Mouse (Mus musculus) B cell, adult 2 months (primary cell): ENCODE data around the gene Man1a2.
A peak's percentile ranks its signal among the peaks of the same experiment; 100 is the strongest.

ENCODE experiments used
- DNase-seq, 2 experiments: peaks; one replicate each; pipeline ENCODE4 v3.0.0; 2022

Man1a2 gene

GRCm38 (mm10) chr3:100561561-100562175 lies 123.6 kb downstream of the Man1a2 start:
- DNase-seq = no peak

DNA sequence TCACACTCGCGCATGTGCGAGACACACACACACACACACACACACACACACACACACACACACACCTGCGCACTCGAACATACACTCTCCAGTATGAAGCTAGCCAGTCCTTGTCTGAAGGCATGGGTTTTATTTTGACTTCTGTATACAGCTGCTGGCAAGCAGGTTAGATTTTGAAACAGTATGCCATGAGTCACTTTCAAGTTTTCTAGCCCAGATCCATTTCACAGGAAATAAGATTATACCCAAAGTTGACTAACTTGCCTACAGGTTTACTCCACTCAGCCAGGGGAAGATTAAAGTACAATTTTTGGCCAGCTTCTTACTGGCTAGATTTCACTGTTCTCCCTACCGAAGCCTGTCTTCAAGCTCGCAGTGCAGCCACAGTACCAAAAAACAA lies 125.9 kb downstream of the Man1a2 start:
- no peak for DNase-seq

- no peak for DNase-seq
Observed at GRCm38 (mm10) chr3:100558211-100558708, 127.0 kb downstream of the Man1a2 start.

DNA sequence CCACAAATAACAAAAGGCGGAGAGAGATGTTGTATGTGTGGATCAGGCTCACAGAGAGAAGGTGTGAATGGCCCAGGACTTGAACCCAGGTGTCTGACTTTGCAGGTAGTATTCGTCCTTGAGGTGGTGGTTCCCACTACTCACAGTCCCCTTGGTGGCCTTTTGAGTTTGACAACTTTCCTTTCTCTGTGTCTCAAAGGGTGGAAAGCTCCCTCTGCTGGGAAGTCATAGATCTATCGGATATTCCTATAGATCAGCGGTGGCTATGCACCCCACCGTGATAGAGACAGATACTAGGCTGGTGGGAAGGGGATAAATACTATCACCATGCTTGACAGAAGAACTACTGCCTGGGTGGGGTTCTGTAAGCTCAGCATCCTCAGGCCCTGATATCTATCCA lies 130.5 kb downstream of the Man1a2 start:
- no peak for DNase-seq

GRCm38 (mm10) chr3:100552171-100552570 lies 133.1 kb downstream of the Man1a2 start:
- no peak for DNase-seq

DNA sequence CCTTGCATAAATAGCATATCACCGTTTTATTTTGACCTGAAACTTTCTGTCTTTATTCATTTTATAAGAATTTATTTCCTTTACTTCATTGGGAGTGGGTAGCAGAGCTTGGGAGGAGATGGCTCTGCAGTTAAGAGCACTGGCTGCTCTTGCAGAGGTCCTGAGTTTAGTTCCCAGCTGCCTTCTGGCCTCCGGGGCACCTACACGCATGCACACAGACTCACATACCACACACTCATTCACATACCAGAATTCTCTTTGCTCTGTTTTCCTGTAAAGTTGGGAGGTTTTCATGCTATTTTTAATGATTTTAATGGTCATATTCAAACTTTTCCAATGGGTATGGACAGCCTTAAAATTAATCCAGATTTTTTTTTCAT lies 137.4 kb downstream of the Man1a2 start:
- no peak for DNase-seq

- no peak for DNase-seq
Observed at GRCm38 (mm10) chr3:100547162-100547912, 138.0 kb downstream of the Man1a2 start.

- no peak for DNase-seq
Observed at GRCm38 (mm10) chr3:100536686-100537085, 148.6 kb downstream of the Man1a2 start.

- no peak for DNase-seq
Observed at GRCm38 (mm10) chr3:100535902-100536301, 149.4 kb downstream of the Man1a2 start.

DNA sequence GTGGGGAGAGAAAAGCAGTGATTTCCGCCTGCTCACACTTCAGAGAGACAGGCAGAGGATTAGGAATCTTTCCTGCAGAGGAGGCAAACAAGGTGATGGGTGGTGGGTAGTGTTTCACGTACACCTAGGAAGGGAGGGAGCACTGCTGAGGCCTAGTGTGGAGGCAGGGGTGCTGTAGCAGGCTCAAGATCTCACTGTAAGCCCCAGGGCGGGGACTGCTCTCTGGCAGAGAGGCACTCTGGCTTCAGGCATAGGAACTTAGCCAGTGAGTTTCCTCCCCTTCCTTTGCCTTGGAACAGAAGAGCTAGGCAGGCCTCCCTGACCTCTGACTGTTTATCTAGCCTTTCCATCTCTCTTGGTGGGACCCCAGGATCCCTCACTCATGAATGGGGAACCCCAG lies 150.0 kb downstream of the Man1a2 start:
- DNase-seq = no peak

DNA sequence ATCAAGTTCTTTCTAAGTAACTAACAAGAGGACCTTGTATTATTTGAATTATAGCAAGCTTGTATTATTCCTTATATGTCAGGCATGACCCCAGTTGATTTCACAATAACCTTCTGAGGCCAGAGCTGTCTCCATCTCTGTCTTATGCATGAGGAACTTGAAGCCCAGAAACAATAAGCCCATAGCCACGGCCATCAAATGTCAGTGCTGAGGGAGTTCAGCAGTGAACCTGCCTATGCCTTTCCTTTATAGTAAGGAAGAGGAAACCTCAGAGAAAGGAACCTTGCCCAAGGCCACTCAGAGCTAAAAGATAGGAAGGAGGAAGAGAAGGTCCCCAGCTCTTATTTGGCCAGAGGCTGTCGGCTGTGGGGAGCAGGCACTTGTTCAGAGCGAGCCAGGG lies 150.9 kb downstream of the Man1a2 start:
- no peak for DNase-seq

DNA sequence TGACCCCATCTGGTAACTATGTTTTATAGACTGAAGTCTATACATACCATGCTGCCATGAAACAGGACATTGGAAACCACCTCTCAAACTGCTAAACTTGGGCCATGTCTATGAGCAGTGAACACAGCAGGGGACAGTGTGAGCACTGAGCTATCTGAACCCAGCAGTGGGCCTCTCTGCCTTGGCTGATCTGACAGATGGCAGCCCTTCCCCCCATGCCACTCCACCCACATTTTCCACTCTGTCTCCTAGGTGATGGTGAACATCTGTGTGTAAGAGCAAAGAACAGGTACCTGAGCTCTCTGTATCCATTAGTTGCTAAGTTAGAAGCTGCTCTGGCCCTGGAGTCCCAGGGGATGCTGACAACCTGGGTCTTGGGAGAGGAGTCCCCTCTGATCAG lies 151.9 kb downstream of the Man1a2 start:
- no peak for DNase-seq

GRCm38 (mm10) chr3:100530919-100531318 lies 154.4 kb downstream of the Man1a2 start:
- DNase-seq = no peak

DNA sequence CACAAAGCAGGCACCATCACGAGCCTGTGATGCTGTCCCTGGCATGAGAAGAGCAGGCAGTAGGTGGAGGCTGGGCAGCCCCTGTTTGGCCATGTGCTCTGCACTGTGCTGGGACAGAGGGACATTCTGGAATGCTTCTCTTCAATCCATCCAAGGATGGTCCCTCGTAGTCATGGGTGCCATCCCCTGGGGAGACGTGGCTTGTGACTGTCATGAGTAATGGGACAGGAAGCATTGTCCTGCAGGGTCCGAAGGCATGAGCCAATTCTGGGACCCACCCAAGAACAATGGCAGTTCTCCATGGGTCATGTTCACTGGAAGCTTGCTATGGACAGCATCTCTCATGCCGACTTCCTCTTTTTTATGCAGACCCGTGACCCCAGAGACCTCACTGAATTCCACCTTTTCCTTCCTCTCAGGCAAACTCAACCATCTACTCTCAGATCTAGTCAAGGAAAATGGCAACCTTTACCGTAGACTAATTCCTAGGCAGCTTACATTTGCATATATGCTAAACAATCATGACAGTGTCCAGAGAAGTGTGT lies 155.0 kb downstream of the Man1a2 start:
- DNase-seq = no peak

DNA sequence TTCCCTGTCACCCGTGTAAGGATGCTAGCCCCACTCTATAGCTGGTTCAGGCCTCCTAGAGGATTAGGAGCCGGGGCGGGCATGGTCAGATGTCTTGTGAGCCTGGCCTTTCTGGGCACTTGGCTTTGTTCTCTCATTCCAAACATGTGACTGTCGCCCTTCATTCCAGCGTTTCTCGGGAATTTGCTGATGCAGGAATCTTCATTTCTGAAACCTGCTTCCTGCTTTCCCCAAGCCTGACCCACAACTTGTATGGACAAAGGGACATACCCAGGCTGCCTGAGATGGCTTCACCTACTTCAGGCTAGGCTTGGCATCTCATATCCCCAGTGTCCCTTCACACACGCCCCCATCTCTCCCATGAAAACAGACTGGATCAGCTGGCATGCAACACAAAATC lies 162.6 kb downstream of the Man1a2 start:
- DNase-seq = no peak

- DNase-seq = no peak
Observed at GRCm38 (mm10) chr3:100521626-100522025, 163.7 kb downstream of the Man1a2 start.

- DNase-seq = no peak
Observed at GRCm38 (mm10) chr3:100515754-100516141, 169.6 kb downstream of the Man1a2 start.

DNA sequence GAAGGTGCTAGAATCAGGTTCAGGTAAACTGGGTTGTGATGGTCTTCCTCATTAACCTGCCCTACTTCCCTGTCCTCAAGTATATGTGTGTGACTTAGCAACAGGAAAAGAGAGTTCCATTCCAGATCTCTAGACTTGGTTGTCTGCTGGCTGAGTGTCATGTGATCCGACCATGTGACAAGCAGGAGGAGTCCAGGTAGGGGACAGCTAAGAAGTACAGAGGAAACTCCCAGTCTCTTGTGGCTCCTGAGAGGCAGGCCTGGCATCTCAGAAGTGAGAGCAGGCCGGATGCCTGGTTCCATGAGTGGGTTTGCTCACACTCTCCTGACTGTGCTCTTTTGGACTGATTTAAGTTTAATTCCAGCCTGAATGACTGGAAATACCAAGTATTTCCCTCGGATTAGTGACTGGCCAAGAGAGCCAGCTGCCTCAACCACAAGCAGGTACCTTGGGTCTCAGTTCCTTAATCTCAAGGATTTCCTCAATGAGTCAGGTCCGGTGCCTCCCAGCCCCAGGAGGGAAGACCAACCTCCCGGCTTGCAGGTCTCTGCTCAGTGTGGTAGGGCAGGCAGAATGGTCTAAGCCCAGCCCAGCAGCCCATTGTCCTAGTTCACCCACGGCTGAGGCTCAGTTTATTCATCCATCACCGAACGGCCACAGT lies 170.1 kb downstream of the Man1a2 start:
- peak in 1 of 2 experiments; percentile 5 for DNase-seq
